Mouse (Mus musculus) midbrain, embryonic 12.5 days (tissue): ENCODE measurements at regions not wholly inside any gene's neighbourhood (a gene's known extent, or its start where the extent isn't known, plus 50 kb on each side); places are given as distances from the start of the nearest gene placed in this dataset.

Source experiments
- ATAC-seq: fragments of 200-750 bp; cut with Nextera tagmentation; 2 replicates; pipeline ENCODE4 v1.8.0; 2017; ENCODE audit warnings: low read depth, moderate TSS enrichment, moderate library complexity; ENCODE audit not compliant: low FRiP score
- H3K27ac ChIP-seq: fragments of 300-500 bp; sonication (generic); replicated peaks from 2 replicates; pipeline ENCODE4 v1.5.1; 2016; ENCODE audit warnings: mild to moderate bottlenecking
- H3K27me3 ChIP-seq: fragments of 300-500 bp; sonication (generic); 2 replicates; pipeline ENCODE4 v1.6.1; 2016; ENCODE audit warnings: mild to moderate bottlenecking
- H3K36me3 ChIP-seq: fragments of 300-500 bp; sonication (generic); 2 replicates; pipeline ENCODE4 v1.6.1; 2016
- H3K4me1 ChIP-seq: fragments of 300-500 bp; sonication (generic); 2 replicates; pipeline ENCODE4 v1.6.1; 2016
- H3K4me2 ChIP-seq: fragments of 300-500 bp; sonication (generic); replicated peaks from 2 replicates; pipeline ENCODE4 v1.6.1; 2016; ENCODE audit warnings: mild to moderate bottlenecking, moderate library complexity
- H3K4me3 ChIP-seq: fragments of 300-500 bp; sonication (generic); 2 replicates; pipeline ENCODE4 v1.5.1; 2016; ENCODE audit warnings: mild to moderate bottlenecking
- H3K9ac ChIP-seq: fragments of 300-500 bp; sonication (generic); replicated peaks from 2 replicates; pipeline ENCODE4 v1.6.1; 2016; ENCODE audit warnings: mild to moderate bottlenecking, moderate library complexity
- H3K9me3 ChIP-seq: fragments of 300-500 bp; sonication (generic); 2 replicates; pipeline ENCODE4 v1.6.1; 2016; ENCODE audit warnings: mild to moderate bottlenecking
- WGBS: fragments of 180-500 bp; shearing (Covaris S2); methylation state at CpG from one replicate; pipeline ENCODE4 v1.1.7; 2016; 5-methylcytosine and 5-hydroxymethylcytosine counted together

DNA sequence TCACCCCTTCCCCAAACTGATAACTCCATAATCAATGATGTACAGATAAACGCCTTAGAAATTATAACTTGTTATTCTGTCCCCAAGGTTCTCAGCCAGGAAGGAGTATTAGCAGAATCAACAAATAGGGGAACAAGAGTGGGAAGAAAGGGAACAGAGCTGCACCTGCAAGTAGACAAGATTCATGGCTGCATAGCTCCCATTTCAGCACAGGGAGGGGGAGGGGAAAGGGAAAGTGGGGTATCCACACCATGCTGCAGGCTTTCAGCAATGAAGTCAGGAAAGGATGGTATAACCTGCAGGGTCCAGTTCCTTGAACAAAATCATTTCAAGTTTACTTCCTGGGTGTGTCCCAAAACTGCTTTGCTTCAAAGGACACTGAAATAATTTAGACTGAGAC lies 610.5 kb downstream of the Tox3 start:
- no peak for ATAC-seq
- Histone ChIP-seq H3K9ac (no peak overlapping the region), H3K4me1 (no peaks in the 10 kb centered on the region), H3K36me3 (no peaks in the 10 kb centered on the region), H3K27ac (no peak overlapping the region), H3K4me3 (no peak overlapping the region), H3K4me2 (no peak overlapping the region), H3K27me3 (no peaks in the 10 kb centered on the region), H3K9me3 (no peaks in the 10 kb centered on the region)
- WGBS: 89% methylated on average over 1 of the region's 1 CpGs

DNA sequence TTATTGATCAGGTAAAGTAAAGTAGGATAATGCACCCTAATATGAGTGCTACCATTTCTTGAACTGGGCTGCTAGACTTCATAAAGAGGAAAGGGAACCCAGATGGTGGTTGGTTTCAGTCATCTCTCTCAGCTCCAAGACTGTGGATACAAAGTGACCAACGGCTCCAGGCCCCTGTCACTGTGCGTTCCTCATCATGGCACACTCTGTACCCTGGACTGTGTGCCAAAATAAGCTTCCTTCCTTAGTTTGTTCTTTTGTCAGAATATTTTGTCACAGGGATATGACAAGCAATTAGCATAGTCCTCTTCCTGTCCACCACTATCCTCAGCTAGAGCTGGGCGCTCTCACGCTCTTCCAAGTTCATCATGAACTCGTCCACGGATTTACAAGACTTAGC lies 620.9 kb downstream of the Tox3 start:
- no peak for ATAC-seq
- no peaks in the 10 kb centered on the region for H3K4me1 ChIP-seq

GRCm38 (mm10) chr8:89721684-89722305 lies 626.3 kb downstream of the Tox3 start:
- no peak overlapping the region for H3K4me2 ChIP-seq
- 90% methylated on average over 5 of the region's 5 CpGs for WGBS
- H3K4me1 ChIP-seq: no peaks in the 10 kb centered on the region
- no peak overlapping the region for H3K27ac ChIP-seq
- no peaks in the 10 kb centered on the region for H3K36me3 ChIP-seq
- no peak for ATAC-seq
- no peak overlapping the region for H3K9ac ChIP-seq
- no peaks in the 10 kb centered on the region for H3K27me3 ChIP-seq
- H3K4me3 ChIP-seq: no peak overlapping the region
- H3K9me3 ChIP-seq: no peaks in the 10 kb centered on the region

More for the DNA sequence above, 620.9 kb downstream of the Tox3 start:
- Histone ChIP-seq H3K9me3 (no peaks in the 10 kb centered on the region), H3K27ac (no peak overlapping the region), H3K36me3 (no peaks in the 10 kb centered on the region), H3K4me3 (no peak overlapping the region), H3K9ac (no peak overlapping the region), H3K4me2 (no peak overlapping the region), H3K27me3 (no peaks in the 10 kb centered on the region)
- WGBS: 94% methylated on average over 6 of the region's 6 CpGs

- Histone ChIP-seq H3K4me1 (no peaks in the 10 kb centered on the region), H3K27ac (no peak overlapping the region), H3K9ac (no peak overlapping the region), H3K27me3 (no peaks in the 10 kb centered on the region), H3K4me2 (no peak overlapping the region), H3K36me3 (no peaks in the 10 kb centered on the region), H3K4me3 (no peak overlapping the region), H3K9me3 (no peaks in the 10 kb centered on the region)
- 82% methylated on average over 6 of the region's 6 CpGs for WGBS
- ATAC-seq: no peak
These were observed 634.3 kb downstream of the Tox3 start for GRCm38 (mm10) chr8:89713880-89714279.

- no peaks in the 10 kb centered on the region for H3K36me3 ChIP-seq
- no peak overlapping the region for H3K4me2 ChIP-seq
- H3K4me1 ChIP-seq: no peaks in the 10 kb centered on the region
- H3K9me3 ChIP-seq: no peaks in the 10 kb centered on the region
- H3K4me3 ChIP-seq: no peak overlapping the region
- ATAC-seq: no peak
- H3K9ac ChIP-seq: no peak overlapping the region
- WGBS: 66% methylated on average over 5 of the region's 5 CpGs
- H3K27ac ChIP-seq: no peak overlapping the region
- no peaks in the 10 kb centered on the region for H3K27me3 ChIP-seq
These were observed 640.7 kb downstream of the Tox3 start for GRCm38 (mm10) chr8:89707341-89707928.

DNA sequence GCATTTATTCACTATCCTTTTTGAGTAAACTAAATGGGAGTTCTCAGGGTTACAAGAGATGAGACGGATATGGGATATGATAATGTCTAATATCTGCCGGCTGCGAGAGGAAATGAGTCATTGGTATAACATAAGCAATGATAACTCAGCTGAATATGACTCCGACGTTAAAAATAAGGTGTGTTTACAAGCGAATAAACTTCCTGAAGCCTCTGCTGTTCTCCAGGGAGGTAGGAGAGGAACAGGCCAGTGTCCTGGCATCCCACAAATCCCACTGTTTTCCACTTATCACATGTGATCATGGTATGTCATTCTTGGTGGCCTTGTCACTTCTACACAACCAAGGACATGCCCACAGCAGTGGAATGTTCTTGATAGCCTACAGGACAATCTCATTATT lies 641.7 kb upstream of the Sall1 start:
- no peaks in the 10 kb centered on the region for H3K36me3 ChIP-seq
- no peak overlapping the region for H3K4me3 ChIP-seq
- H3K9me3 ChIP-seq: no peaks in the 10 kb centered on the region
- no peak overlapping the region for H3K27ac ChIP-seq
- no peak overlapping the region for H3K4me2 ChIP-seq
- no peaks in the 10 kb centered on the region for H3K4me1 ChIP-seq
- no peak for ATAC-seq
- WGBS: 95% methylated on average over 6 of the region's 6 CpGs
- peaks cover 22% of the 10 kb centered on the region for H3K27me3 ChIP-seq
- no peak overlapping the region for H3K9ac ChIP-seq

DNA sequence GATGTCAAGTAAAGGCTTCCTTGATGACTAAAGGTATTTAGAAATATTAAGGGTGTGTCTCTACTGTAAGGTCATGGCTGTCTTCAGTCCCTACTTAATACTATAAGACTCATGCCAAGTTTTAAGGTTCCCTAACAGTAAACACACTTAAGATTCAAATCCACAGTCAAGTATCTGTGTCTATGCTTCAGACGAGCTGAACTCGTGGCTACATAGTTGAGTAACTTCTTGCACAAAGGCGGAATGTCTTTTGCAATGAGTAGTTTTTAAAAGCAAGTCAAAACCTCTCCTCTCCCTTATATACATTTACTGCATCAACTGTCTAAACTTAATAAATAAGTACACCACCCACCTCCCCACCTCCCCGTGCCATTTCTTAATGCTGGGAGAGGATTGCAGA lies 637.0 kb upstream of the Sall1 start:
- 91% methylated on average over 4 of the region's 4 CpGs for WGBS
- no peak for ATAC-seq

DNA sequence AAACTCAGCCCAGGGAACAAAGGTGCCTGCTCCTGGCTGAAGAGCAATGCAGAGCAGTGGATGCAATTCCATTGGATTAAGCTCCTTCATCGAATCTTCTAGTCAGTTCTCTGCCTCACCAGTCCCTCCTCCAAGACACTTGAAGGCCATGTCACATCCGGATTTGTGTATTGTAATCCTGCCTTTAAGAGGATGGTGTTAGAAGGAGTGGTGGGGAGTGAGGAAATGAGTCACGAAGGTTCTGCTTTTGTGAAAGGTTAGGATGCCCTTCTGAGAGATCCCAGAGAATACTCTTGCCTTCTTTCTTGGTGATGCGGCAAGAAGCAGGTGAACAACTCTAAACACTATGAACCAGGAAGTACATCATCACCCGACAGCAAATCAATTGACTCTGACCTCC lies 636.4 kb upstream of the Sall1 start:
- H3K4me2 ChIP-seq: no peak overlapping the region
- peaks cover 13% of the 10 kb centered on the region for H3K4me1 ChIP-seq
- H3K4me3 ChIP-seq: no peak overlapping the region
- H3K9me3 ChIP-seq: no peaks in the 10 kb centered on the region
- H3K36me3 ChIP-seq: no peaks in the 10 kb centered on the region
- no peak overlapping the region for H3K9ac ChIP-seq
- WGBS: 54% methylated on average over 5 of the region's 5 CpGs
- ATAC-seq: no peak
- peaks cover 56% of the 10 kb centered on the region for H3K27me3 ChIP-seq
- no peak overlapping the region for H3K27ac ChIP-seq

More for the DNA sequence above, 637.0 kb upstream of the Sall1 start:
- no peak overlapping the region for H3K4me3 ChIP-seq
- H3K4me1 ChIP-seq: peaks cover 13% of the 10 kb centered on the region
- no peak overlapping the region for H3K9ac ChIP-seq
- H3K9me3 ChIP-seq: no peaks in the 10 kb centered on the region
- no peak overlapping the region for H3K4me2 ChIP-seq
- H3K27ac ChIP-seq: no peak overlapping the region
- peaks cover 50% of the 10 kb centered on the region for H3K27me3 ChIP-seq
- no peaks in the 10 kb centered on the region for H3K36me3 ChIP-seq

DNA sequence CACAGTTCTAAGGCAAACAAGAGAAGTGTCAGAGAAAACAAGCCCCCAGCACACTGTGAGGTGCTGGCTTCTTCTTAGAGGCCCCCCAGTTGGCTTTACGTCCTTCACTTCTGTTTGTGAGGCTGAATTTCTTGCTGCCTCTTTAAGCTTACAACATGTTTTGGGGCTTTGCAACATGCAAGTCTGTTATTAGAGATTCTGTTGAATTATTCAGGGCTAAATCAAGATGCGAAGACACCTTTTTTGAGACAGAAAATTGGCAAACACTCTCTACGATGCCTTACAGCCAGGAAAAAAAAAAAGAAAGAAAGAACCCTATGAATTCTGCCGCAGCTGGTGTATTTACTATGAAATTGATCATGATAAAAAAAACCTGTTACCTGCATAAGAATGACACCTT lies 635.6 kb upstream of the Sall1 start:
- Histone ChIP-seq H3K4me1 (peaks cover 13% of the 10 kb centered on the region), H3K27me3 (peaks cover 60% of the 10 kb centered on the region), H3K9me3 (no peaks in the 10 kb centered on the region), H3K4me3 (no peak overlapping the region), H3K9ac (no peak overlapping the region), H3K36me3 (no peaks in the 10 kb centered on the region), H3K4me2 (no peak overlapping the region), H3K27ac (no peak overlapping the region)
- WGBS: 20% methylated on average over 4 of the region's 4 CpGs
- no peak for ATAC-seq

DNA sequence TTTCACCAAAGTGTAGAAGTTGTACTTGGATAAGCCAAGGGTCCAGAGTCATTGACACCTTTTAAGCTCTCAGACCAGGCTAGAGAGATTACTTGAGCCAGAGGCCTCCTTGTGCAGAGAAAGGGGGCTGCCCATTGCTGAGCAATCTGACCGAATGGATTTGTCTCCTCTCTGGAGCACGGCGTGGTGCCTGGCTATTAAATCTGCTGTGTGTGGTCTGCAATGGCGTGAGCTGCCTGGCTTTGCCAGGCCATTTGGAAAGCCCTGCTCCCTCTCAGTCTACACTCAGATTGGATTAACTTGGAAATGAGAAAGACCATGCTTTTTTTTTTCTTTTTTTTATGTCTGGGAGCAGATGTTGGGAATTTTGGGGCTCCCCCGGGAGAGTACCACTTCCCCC lies 633.3 kb upstream of the Sall1 start:
- Histone ChIP-seq H3K4me3 (no peak overlapping the region), H3K27me3 (peaks cover 52% of the 10 kb centered on the region), H3K4me2 (no peak overlapping the region), H3K9ac (no peak overlapping the region), H3K36me3 (no peaks in the 10 kb centered on the region), H3K9me3 (no peaks in the 10 kb centered on the region), H3K27ac (no peak overlapping the region), H3K4me1 (peaks cover 13% of the 10 kb centered on the region)
- whole genome bisulfite sequencing: 22% methylated on average over 5 of the region's 5 CpGs
- no peak for ATAC-seq

DNA sequence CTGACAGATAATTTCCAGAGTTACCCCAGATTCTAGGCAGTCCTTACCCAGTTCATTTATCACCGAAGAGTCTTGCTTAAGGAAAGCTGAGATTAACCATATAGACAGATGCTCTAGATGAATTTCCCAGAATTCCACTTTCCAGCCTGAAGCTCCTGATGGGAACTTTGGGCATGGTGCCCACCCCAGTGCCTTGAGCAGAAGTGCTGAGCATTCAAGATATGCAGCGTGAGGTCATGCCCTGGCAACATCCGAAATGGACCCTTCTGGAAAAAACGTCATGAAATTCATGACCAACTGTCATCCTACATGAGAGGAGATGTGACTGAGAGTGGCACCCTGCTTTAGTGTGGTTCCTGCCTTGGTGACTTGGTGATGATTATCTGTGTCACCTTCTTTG lies 629.9 kb upstream of the Sall1 start:
- WGBS: 88% methylated on average over 4 of the region's 4 CpGs
- Histone ChIP-seq H3K9me3 (no peaks in the 10 kb centered on the region), H3K9ac (no peak overlapping the region), H3K36me3 (no peaks in the 10 kb centered on the region), H3K4me2 (no peak overlapping the region), H3K4me1 (0 out of 2 replicates have a peak, but pooled peaks cover 3% of the 10 kb centered on the region), H3K27ac (no peak overlapping the region), H3K4me3 (no peak overlapping the region), H3K27me3 (peaks cover 35% of the 10 kb centered on the region)
- ATAC-seq: no peak

DNA sequence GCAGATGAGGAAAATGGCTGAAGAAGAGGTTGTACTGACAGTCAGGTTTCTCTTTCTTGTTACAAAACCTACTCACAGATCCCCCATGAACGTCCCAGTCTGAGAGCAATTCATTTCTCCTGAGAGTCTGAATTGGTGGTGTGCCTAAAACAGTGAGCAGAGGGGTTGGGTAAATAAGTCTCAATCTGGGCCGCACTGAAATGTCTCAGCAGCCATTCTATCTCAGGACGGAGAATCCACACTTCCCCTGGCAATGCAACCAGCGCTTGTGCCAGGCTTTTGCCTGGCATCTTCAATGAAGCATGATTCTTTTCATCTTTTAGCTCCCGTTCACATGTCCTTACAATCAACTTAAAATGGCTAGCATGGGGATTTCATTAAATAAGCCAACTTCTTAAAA lies 628.7 kb upstream of the Sall1 start:
- H3K27ac ChIP-seq: no peak overlapping the region
- no peak overlapping the region for H3K4me2 ChIP-seq
- no peak overlapping the region for H3K9ac ChIP-seq
- no peak for ATAC-seq
- H3K4me3 ChIP-seq: no peak overlapping the region
- peaks cover 24% of the 10 kb centered on the region for H3K27me3 ChIP-seq
- H3K36me3 ChIP-seq: no peaks in the 10 kb centered on the region
- H3K4me1 ChIP-seq: 0 out of 2 replicates have a peak, but pooled peaks cover 3% of the 10 kb centered on the region
- H3K9me3 ChIP-seq: no peaks in the 10 kb centered on the region
- 88% methylated on average over 5 of the region's 5 CpGs for WGBS
